ENCODE assay signal across 9 mouse cellular contexts in the genomic region with DNA sequence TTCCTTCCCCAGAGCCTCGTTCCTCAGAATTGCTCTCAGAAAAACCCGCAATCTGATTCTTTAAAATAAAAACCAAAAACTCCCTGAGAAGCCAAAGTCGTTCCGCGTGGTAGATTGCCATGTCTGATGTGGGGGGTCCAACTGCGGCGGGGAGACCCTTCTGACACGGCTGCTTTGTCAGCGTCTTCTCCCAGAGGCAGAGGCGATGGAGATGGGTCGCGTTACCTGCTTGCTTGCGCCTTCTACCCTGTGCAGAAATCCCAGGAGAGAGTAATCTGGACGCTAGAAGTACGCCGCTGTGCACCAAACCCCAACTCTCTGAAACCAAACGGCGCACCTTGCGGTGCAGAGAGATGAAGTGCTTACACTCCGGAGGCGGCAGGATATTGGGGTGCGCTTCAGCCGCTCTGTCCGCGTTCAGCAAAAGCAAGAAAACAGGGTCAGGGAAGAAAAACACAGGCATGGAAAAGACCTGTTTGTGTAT.
DNase-seq lines count a peak whose midpoint lies in the region; ATAC-seq and TF ChIP-seq lines count a peak whose summit lies in the region.
"Had no signal": no experiment of that assay in that cellular context is flagged by ENCODE, and none has a peak within 500 bp of the region (broad histone marks: within the 10 kb centered on the region; RNA-seq: fewer than 3 reads in every experiment).

No protein-coding gene starts in this region.

- peaks cover 7% of the 10 kb centered on the region; the same call in 1 of the 2 replicates for H3K27me3 ChIP-seq in hindbrain, embryonic 15.5 days
- peaks cover 73% of the 10 kb centered on the region for H3K27me3 ChIP-seq in midbrain, embryonic 12.5 days

- ATAC-seq in frontal cortex, adult (ENCODE audit: low TSS enrichment) = peak; percentile 36; the same call in 1 of the 2 replicates
- ATAC-seq in hindbrain, embryonic 15.5 days (ENCODE audit: low FRiP score, low read depth) = no peak
- ATAC-seq in midbrain, embryonic 12.5 days (ENCODE audit: low FRiP score, low read depth) = no peak

- no peak for TF ChIP-seq CTCF in gastrocnemius, adult 2 months (IDR thresholded peaks at IDR 0.05)

- no peaks in the 10 kb centered on the region for H3K36me3 ChIP-seq in hindbrain, embryonic 15.5 days
- H3K36me3 ChIP-seq in midbrain, embryonic 12.5 days = no peaks in the 10 kb centered on the region
- H3K36me3 ChIP-seq: liver, embryonic 13.5 days had no signal

- H3K9ac ChIP-seq in hindbrain, embryonic 15.5 days = peak overlapping the region; percentile 27
- H3K9ac ChIP-seq in midbrain, embryonic 12.5 days (replicated peaks) = no peak overlapping the region
- H3K9ac ChIP-seq: liver, embryonic 13.5 days had no signal

- no peaks in the 10 kb centered on the region for H3K9me3 ChIP-seq in hindbrain, embryonic 15.5 days
- no peaks in the 10 kb centered on the region for H3K9me3 ChIP-seq in midbrain, embryonic 12.5 days
- H3K9me3 ChIP-seq: liver, embryonic 13.5 days had no signal

- WGBS in hindbrain, embryonic 15.5 days = 4% methylated on average over 22 of the region's 25 CpGs
- 1% methylated on average over 25 of the region's 25 CpGs for WGBS in midbrain, embryonic 12.5 days

- H3K4me2 ChIP-seq in hindbrain, embryonic 15.5 days = peak overlapping the region; percentile 49
- H3K4me2 ChIP-seq in midbrain, embryonic 12.5 days (replicated peaks) = peak overlapping the region; percentile 60

- H3K4me1 ChIP-seq in hindbrain, embryonic 15.5 days (replicated peaks) = peaks cover 55% of the 10 kb centered on the region
- H3K4me1 ChIP-seq in midbrain, embryonic 12.5 days = peaks cover 48% of the 10 kb centered on the region

- H3K27ac ChIP-seq in hindbrain, embryonic 15.5 days (replicated peaks) = peak overlapping the region; percentile 82
- H3K27ac ChIP-seq in midbrain, embryonic 12.5 days (replicated peaks) = no peak overlapping the region
- H3K27ac ChIP-seq in gastrocnemius, adult 2 months = no peak overlapping the region
- H3K27ac ChIP-seq: liver, embryonic 13.5 days had no signal

- intact Hi-C loops in gastrocnemius, adult 2 months (cut with DNase I) = loop anchor here (10.0 kb wide), 2 partner anchors 250 to 340 kb away; no protein-coding TSS in a partner anchor

- no peak for DNase-seq in frontal cortex, postnatal 14 days (ENCODE audit: low spot score in 2 of 2)
- DNase-seq in brain, adult 2 months (ENCODE audit: low read depth, low spot score) = peak; percentile 54
- no peak for DNase-seq in ovary, adult 18-20 months (ENCODE audit: low spot score)
- no peak for DNase-seq in gastrocnemius, adult 2 months
- no peak for DNase-seq in urinary bladder, adult 2 months (ENCODE audit: low spot score)
- DNase-seq: liver, embryonic 13.5 days had no signal

- H3K4me3 ChIP-seq in hindbrain, embryonic 15.5 days = peak overlapping the region; percentile 26
- peak overlapping the region; percentile 18 for H3K4me3 ChIP-seq in midbrain, embryonic 12.5 days
- no peak overlapping the region for H3K4me3 ChIP-seq in gastrocnemius, adult 2 months
- H3K4me3 ChIP-seq: liver, embryonic 13.5 days had no signal
